Comparison of ENCODE assay signal across 24 mouse cellular contexts in the genomic region with DNA sequence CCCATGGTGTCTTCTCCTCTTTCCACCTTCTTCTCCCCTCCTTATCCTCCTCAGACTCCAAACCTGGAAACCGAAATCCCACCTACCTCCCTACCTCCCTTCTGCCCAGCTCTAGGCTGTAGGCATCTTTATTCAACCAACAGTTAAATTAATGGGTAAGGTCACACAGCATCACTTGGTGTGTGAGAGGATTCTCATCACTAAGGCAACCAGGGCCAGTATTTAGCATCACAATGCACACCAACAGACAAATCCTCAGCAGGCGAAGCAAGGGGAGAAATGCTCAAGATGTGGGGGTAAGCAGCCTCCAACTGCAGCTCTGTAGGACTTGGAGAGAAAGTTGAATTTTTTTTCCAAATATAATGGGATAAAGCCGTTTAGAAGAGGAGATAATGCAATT. TPM values are rescaled to one million over a fixed set of nuclear protein-coding genes. Genes with fewer than 3 reads are reported as not detected.
DNase-seq lines count a peak whose midpoint lies in the region; ATAC-seq lines count a peak whose summit lies in the region.
"Had no signal": no experiment of that assay in that cellular context is flagged by ENCODE, and none has a peak within 500 bp of the region (broad histone marks: within the 10 kb centered on the region; RNA-seq: fewer than 3 reads in every experiment).

No protein-coding gene starts in this region.

- WGBS in forebrain, embryonic 10.5 days: 26% methylated on average over 3 of the region's 3 CpGs
- 12% methylated on average over 3 of the region's 3 CpGs for WGBS in forebrain, embryonic 13.5 days
- WGBS in neural tube, embryonic 11.5 days: 28% methylated on average over 3 of the region's 3 CpGs
- 14% methylated on average over 3 of the region's 3 CpGs for WGBS in neural tube, embryonic 15.5 days
- 10% methylated on average over 3 of the region's 3 CpGs for WGBS in midbrain, embryonic 16.5 days

- H3K27me3 ChIP-seq in forebrain, embryonic 10.5 days (ENCODE audit: poor library complexity, severe bottlenecking): no peaks in the 10 kb centered on the region
- H3K27me3 ChIP-seq in forebrain, embryonic 13.5 days: no peaks in the 10 kb centered on the region
- H3K27me3 ChIP-seq in neural tube, embryonic 11.5 days (ENCODE audit: control insufficient read depth, insufficient read depth, low read length): no peaks in the 10 kb centered on the region
- no peaks in the 10 kb centered on the region for H3K27me3 ChIP-seq in neural tube, embryonic 15.5 days (replicated peaks)
- H3K27me3 ChIP-seq in midbrain, embryonic 16.5 days (ENCODE audit: control insufficient read depth, insufficient read depth, low read depth, low read length): no peaks in the 10 kb centered on the region
- H3K27me3 ChIP-seq: CH12.LX; embryonic facial prominence, embryonic 12.5 days; heart, embryonic 13.5 days; limb, embryonic 13.5 days; liver, embryonic 13.5 days had no signal

- H3K9me3 ChIP-seq in forebrain, embryonic 10.5 days: no peaks in the 10 kb centered on the region
- H3K9me3 ChIP-seq in forebrain, embryonic 13.5 days (replicated peaks): no peaks in the 10 kb centered on the region
- no peaks in the 10 kb centered on the region for H3K9me3 ChIP-seq in neural tube, embryonic 11.5 days (ENCODE audit: control insufficient read depth, low read length)
- H3K9me3 ChIP-seq in neural tube, embryonic 15.5 days (replicated peaks): no peaks in the 10 kb centered on the region
- no peaks in the 10 kb centered on the region for H3K9me3 ChIP-seq in midbrain, embryonic 16.5 days (replicated peaks; ENCODE audit: control insufficient read depth, low read length, poor library complexity, severe bottlenecking)
- H3K9me3 ChIP-seq: embryonic facial prominence, embryonic 12.5 days; heart, embryonic 13.5 days; limb, embryonic 13.5 days; liver, embryonic 13.5 days had no signal

- H3K36me3 ChIP-seq in forebrain, embryonic 10.5 days (replicated peaks): no peaks in the 10 kb centered on the region
- no peaks in the 10 kb centered on the region for H3K36me3 ChIP-seq in forebrain, embryonic 13.5 days (ENCODE audit: poor library complexity, severe bottlenecking)
- H3K36me3 ChIP-seq in neural tube, embryonic 11.5 days (ENCODE audit: control insufficient read depth, insufficient read depth, low read length): no peaks in the 10 kb centered on the region
- H3K36me3 ChIP-seq in neural tube, embryonic 15.5 days: no peaks in the 10 kb centered on the region
- H3K36me3 ChIP-seq in midbrain, embryonic 16.5 days (ENCODE audit: control insufficient read depth, insufficient read depth, low read length): no peaks in the 10 kb centered on the region
- H3K36me3 ChIP-seq: embryonic facial prominence, embryonic 12.5 days; limb, embryonic 13.5 days; liver, embryonic 13.5 days had no signal

- H3K9ac ChIP-seq in forebrain, embryonic 13.5 days: no peak overlapping the region
- no peak overlapping the region for H3K9ac ChIP-seq in neural tube, embryonic 11.5 days (ENCODE audit: low read length)
- no peak overlapping the region for H3K9ac ChIP-seq in neural tube, embryonic 15.5 days (replicated peaks)
- H3K9ac ChIP-seq in midbrain, embryonic 16.5 days (ENCODE audit: low read depth, low read length): no peak overlapping the region
- H3K9ac ChIP-seq: embryonic facial prominence, embryonic 12.5 days; heart, embryonic 13.5 days; limb, embryonic 13.5 days; liver, embryonic 13.5 days; lung, embryonic 14.5 days had no signal

- DNase-seq in forebrain, embryonic 10.5 days (ENCODE audit: extremely low spot score, low spot score): no peak
- DNase-seq in neural tube, embryonic 11.5 days (ENCODE audit: low spot score): peak; percentile 21
- DNase-seq in embryo, embryonic 11 days: peak; percentile 51
- no peak for DNase-seq in ovary, postnatal 10 days (ENCODE audit: low spot score)
- no peak for DNase-seq in right cerebral cortex, postnatal 4 days
- DNase-seq: adrenal gland, adult 2 months; cerebellum, adult 9-10 months; gastrocnemius, adult 2 months; kidney, adult 2 months; kidney, postnatal 10 days; layer of hippocampus, postnatal 36 days; liver, embryonic 13.5 days; lung, embryonic 14.5 days; lung, postnatal 36 days; thymus, postnatal 36 days had no signal

- no peak overlapping the region for H3K4me3 ChIP-seq in forebrain, embryonic 10.5 days
- no peak overlapping the region for H3K4me3 ChIP-seq in forebrain, embryonic 13.5 days
- no peak overlapping the region for H3K4me3 ChIP-seq in neural tube, embryonic 11.5 days (ENCODE audit: low read depth, low read length)
- H3K4me3 ChIP-seq in neural tube, embryonic 15.5 days (replicated peaks): no peak overlapping the region
- no peak overlapping the region for H3K4me3 ChIP-seq in midbrain, embryonic 16.5 days (ENCODE audit: low read depth, low read length)
- H3K4me3 ChIP-seq: embryonic facial prominence, embryonic 12.5 days; erythroblast, embryonic 14.5 days; gastrocnemius, adult 2 months; heart, embryonic 13.5 days; limb, embryonic 13.5 days; liver, embryonic 13.5 days had no signal

- peak overlapping the region; percentile 20; the same call in 1 of the 2 replicates for H3K27ac ChIP-seq in forebrain, embryonic 10.5 days
- H3K27ac ChIP-seq in forebrain, embryonic 13.5 days: no peak overlapping the region
- H3K27ac ChIP-seq in neural tube, embryonic 11.5 days (ENCODE audit: low read depth, low read length): no peak overlapping the region
- H3K27ac ChIP-seq in neural tube, embryonic 15.5 days (replicated peaks): no peak overlapping the region
- H3K27ac ChIP-seq in midbrain, embryonic 16.5 days (ENCODE audit: low read length): no peak overlapping the region
- H3K27ac ChIP-seq: embryonic facial prominence, embryonic 12.5 days; gastrocnemius, adult 2 months; heart, embryonic 13.5 days; limb, embryonic 13.5 days; liver, embryonic 13.5 days had no signal

- ATAC-seq in forebrain, embryonic 13.5 days: no peak
- ATAC-seq in neural tube, embryonic 11.5 days (ENCODE audit: insufficient read depth, low FRiP score, low TSS enrichment): peak; percentile 45
- no peak for ATAC-seq in neural tube, embryonic 15.5 days (ENCODE audit: low FRiP score)
- ATAC-seq in midbrain, embryonic 16.5 days: peak; percentile 58; the same call in 1 of the 2 replicates
- ATAC-seq: inflammation-experienced regulatory T-cells, adult 6 months had no signal

- peaks cover 23% of the 10 kb centered on the region for H3K4me1 ChIP-seq in forebrain, embryonic 10.5 days
- peaks cover 12% of the 10 kb centered on the region for H3K4me1 ChIP-seq in forebrain, embryonic 13.5 days
- no peaks in the 10 kb centered on the region for H3K4me1 ChIP-seq in neural tube, embryonic 11.5 days (ENCODE audit: control insufficient read depth, insufficient read depth, low read length)
- H3K4me1 ChIP-seq in neural tube, embryonic 15.5 days: peaks cover 10% of the 10 kb centered on the region
- H3K4me1 ChIP-seq in midbrain, embryonic 16.5 days (ENCODE audit: control insufficient read depth, insufficient read depth, low read length): peaks cover 11% of the 10 kb centered on the region
- H3K4me1 ChIP-seq: heart, embryonic 13.5 days; liver, embryonic 13.5 days had no signal

- no peak overlapping the region for H3K4me2 ChIP-seq in forebrain, embryonic 13.5 days
- no peak overlapping the region for H3K4me2 ChIP-seq in neural tube, embryonic 11.5 days (ENCODE audit: low read depth)
- no peak overlapping the region for H3K4me2 ChIP-seq in neural tube, embryonic 15.5 days
- no peak overlapping the region for H3K4me2 ChIP-seq in midbrain, embryonic 16.5 days (ENCODE audit: low read length)
- H3K4me2 ChIP-seq: embryonic facial prominence, embryonic 12.5 days; heart, embryonic 13.5 days; limb, embryonic 13.5 days; liver, embryonic 13.5 days; lung, embryonic 14.5 days had no signal

RNA-seq across cellular contexts. Expression of gene Txlnb, which starts 35.0 kb away (rescaled TPM):
- polyA plus RNA-seq in forebrain, embryonic 10.5 days (2016; fragmentation: Nextera tagmentation; extraction: Ambion mirVana): 1.1 and 1.3 TPM in 2 replicates
- 0.99 and 1.0 TPM in 2 replicates for polyA plus RNA-seq in forebrain, embryonic 13.5 days (2015; fragmentation: Nextera tagmentation; extraction: Ambion mirVana)
- 4.2 and 4.6 TPM in 2 replicates for polyA plus RNA-seq in neural tube, embryonic 11.5 days (2014; fragmentation: Nextera tagmentation; extraction: Ambion mirVana)
- 0.84 and 1.5 TPM in 2 replicates for polyA plus RNA-seq in neural tube, embryonic 15.5 days (2015; fragmentation: Nextera tagmentation; extraction: Ambion mirVana)
- 0.87 and 1.6 TPM in 2 replicates for polyA plus RNA-seq in midbrain, embryonic 16.5 days (2015; fragmentation: Nextera tagmentation; extraction: Ambion mirVana)

Comparison
In these comparisons a context has a peak if more than half of its experiments do, and no peak if none do; other contexts are left out.
1. ATAC-seq: peak in neural tube, embryonic 11.5 days (single experiment) and midbrain, embryonic 16.5 days (single experiment); none in forebrain, embryonic 13.5 days (single experiment) and neural tube, embryonic 15.5 days (single experiment).
2. DNase-seq: peak in neural tube, embryonic 11.5 days (single experiment) and embryo, embryonic 11 days (single experiment); none in forebrain, embryonic 10.5 days (single experiment), ovary, postnatal 10 days (single experiment) and right cerebral cortex, postnatal 4 days (single experiment).